Mouse (Mus musculus) megakaryocyte, embryonic 14.5 days (primary cell): ENCODE measurements around the gene Ubap2. TPM values are rescaled to one million over a fixed set of nuclear protein-coding genes. Genes with fewer than 3 reads are reported as not detected.

Source experiments
- H3K27me3 ChIP-seq: replicated peaks from 2 replicates; pipeline ENCODE3; 2012; ENCODE audit warnings: inconsistent platforms
- H3K36me3 ChIP-seq: replicated peaks from 2 replicates; pipeline ENCODE3; 2012; ENCODE audit warnings: low read length, inconsistent platforms, mixed read lengths
- H3K4me1 ChIP-seq: 2 replicates; pipeline ENCODE4 v1.6.1; 2012; ENCODE audit warnings: inconsistent platforms
- H3K4me3 ChIP-seq: replicated peaks from 2 replicates; pipeline ENCODE3; 2012; ENCODE audit warnings: moderate library complexity, mild to moderate bottlenecking, inconsistent platforms
- H3K9me3 ChIP-seq: 2 replicates; pipeline ENCODE4 v1.6.1; 2012; ENCODE audit warnings: inconsistent platforms
- FLI1 ChIP-seq: IDR thresholded peaks from 2 replicates; pipeline ENCODE4 v1.6.1; 2012; ENCODE audit warnings: low read length, inconsistent platforms, mixed read lengths
- GATA1 ChIP-seq: IDR thresholded peaks from 3 replicates; pipeline ENCODE4 v1.6.1; 2012; ENCODE audit warnings: mixed read lengths, low read length, inconsistent platforms, borderline replicate concordance
- polyA plus RNA-seq: library from polyadenylated mRNA; stranded (reverse); fragments of >175 nt; gene quantifications from 2 replicates; pipeline ENCODE4 v1.2.3, GENCODE M21; 2012; ENCODE audit warnings: low replicate concordance; ENCODE audit not compliant: insufficient read depth

Gene Ubap2
- 277 and 564 TPM in 2 replicates for polyA plus RNA-seq

GRCm38 (mm10) chr4:41274980-41275850 is at the start of gene Ubap2:
Gene Ubap2 (minus strand): TSS chr4:41275144.
- Histone ChIP-seq H3K9me3 (no peaks in the 10 kb centered on the region), H3K27me3 (no peaks in the 10 kb centered on the region), H3K4me3 (peak within 1 kb of the TSS; percentile 92), H3K36me3 (peaks cover 10% of the 10 kb centered on the region), H3K4me1 (peaks cover 46% of the 10 kb centered on the region)
- TF ChIP-seq GATA1, result no peak
- peak; percentile 13; the same call in 1 of the 2 replicates for TF ChIP-seq FLI1

- no peak for TF ChIP-seq FLI1
- no peak for TF ChIP-seq GATA1
- Histone ChIP-seq H3K9me3 (no peaks in the 10 kb centered on the region), H3K4me3 (no peak overlapping the region), H3K4me1 (peaks cover 53% of the 10 kb centered on the region), H3K27me3 (no peaks in the 10 kb centered on the region), H3K36me3 (peaks cover 5% of the 10 kb centered on the region)
Measured at GRCm38 (mm10) chr4:41320971-41321370, 46.0 kb upstream of the Ubap2 start.

- TF ChIP-seq GATA1, result no peak
- no peak for TF ChIP-seq FLI1
- Histone ChIP-seq H3K36me3 (peaks cover 1% of the 10 kb centered on the region), H3K4me1 (peaks cover 54% of the 10 kb centered on the region), H3K4me3 (no peak overlapping the region), H3K27me3 (no peaks in the 10 kb centered on the region), H3K9me3 (no peaks in the 10 kb centered on the region)
Measured at GRCm38 (mm10) chr4:41318267-41318666, 43.3 kb upstream of the Ubap2 start.

GRCm38 (mm10) chr4:41315173-41315572 is 40.2 kb upstream of the Ubap2 start:
- Histone ChIP-seq H3K27me3 (no peaks in the 10 kb centered on the region), H3K9me3 (no peaks in the 10 kb centered on the region), H3K4me1 (peaks cover 77% of the 10 kb centered on the region), H3K36me3 (peaks cover 32% of the 10 kb centered on the region), H3K4me3 (peak overlapping the region; percentile 98)
- TF ChIP-seq FLI1, result no peak
- no peak for TF ChIP-seq GATA1

GRCm38 (mm10) chr4:41314141-41315129 is 39.5 kb upstream of the Ubap2 start, which contains the start of gene Dcaf12:
Gene Dcaf12 (minus strand): TSS chr4:41314889.
- Histone ChIP-seq H3K9me3 (no peaks in the 10 kb centered on the region), H3K4me1 (peaks cover 70% of the 10 kb centered on the region)
- no peak for TF ChIP-seq GATA1
- 0 out of 2 replicates have a peak, but pooled peaks have one; percentile 12 for TF ChIP-seq FLI1

GRCm38 (mm10) chr4:41313722-41314121 is 38.8 kb upstream of the Ubap2 start:
- Histone ChIP-seq H3K9me3 (no peaks in the 10 kb centered on the region), H3K4me1 (peaks cover 65% of the 10 kb centered on the region), H3K4me3 (peak overlapping the region; percentile 98), H3K36me3 (peaks cover 44% of the 10 kb centered on the region), H3K27me3 (no peaks in the 10 kb centered on the region)
- no peak for TF ChIP-seq GATA1
- no peak for TF ChIP-seq FLI1

More at GRCm38 (mm10) chr4:41314141-41315129, 39.5 kb upstream of the Ubap2 start, which contains the start of gene Dcaf12:
- Histone ChIP-seq H3K36me3 (peaks cover 39% of the 10 kb centered on the region), H3K4me3 (peak within 1 kb of the TSS; percentile 98), H3K27me3 (no peaks in the 10 kb centered on the region)

GRCm38 (mm10) chr4:41310567-41311563 is 35.9 kb upstream of the Ubap2 start:
- H3K4me3 ChIP-seq, result peak overlapping the region; percentile 50

GRCm38 (mm10) chr4:41307406-41307805 is 32.5 kb upstream of the Ubap2 start:
- Histone ChIP-seq H3K4me1 (peaks cover 87% of the 10 kb centered on the region), H3K4me3 (no peak overlapping the region), H3K9me3 (no peaks in the 10 kb centered on the region), H3K36me3 (peaks cover 97% of the 10 kb centered on the region), H3K27me3 (no peaks in the 10 kb centered on the region)
- TF ChIP-seq FLI1 (no peak), GATA1 (no peak)

More at GRCm38 (mm10) chr4:41310567-41311563, 35.9 kb upstream of the Ubap2 start:
- H3K9me3 ChIP-seq, result no peaks in the 10 kb centered on the region
- no peaks in the 10 kb centered on the region for H3K27me3 ChIP-seq
- peaks cover 73% of the 10 kb centered on the region for H3K36me3 ChIP-seq
- TF ChIP-seq FLI1 (no peak), GATA1 (no peak)
- H3K4me1 ChIP-seq, result peaks cover 77% of the 10 kb centered on the region
